Comparison of ENCODE assay signal across 19 mouse cellular contexts in the genomic region with DNA sequence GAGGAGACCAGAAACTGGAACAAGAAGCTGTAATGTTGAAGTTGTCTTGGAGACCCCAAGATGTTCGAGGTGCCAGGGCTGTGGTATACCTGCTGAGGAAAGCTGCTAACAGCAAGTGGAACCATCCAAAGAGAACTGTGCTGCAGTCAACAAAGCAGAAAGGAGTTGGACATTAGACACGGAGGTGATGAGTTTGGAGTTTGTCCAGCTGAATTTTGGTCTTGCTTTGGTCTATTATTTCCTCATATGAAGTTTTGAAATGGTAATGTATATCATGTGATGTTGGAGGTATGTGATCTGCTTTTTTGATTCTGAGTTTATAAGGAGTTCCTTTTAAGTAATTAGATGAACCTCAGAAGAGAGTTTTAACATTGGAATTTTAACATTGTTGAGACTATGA.
"Had no signal": no experiment of that assay in that cellular context is flagged by ENCODE, and none has a peak within 500 bp of the region (broad histone marks: within the 10 kb centered on the region; RNA-seq: fewer than 3 reads in every experiment).

No protein-coding gene starts in this region.

- H3K27ac ChIP-seq: midbrain, embryonic 10.5 days; midbrain, embryonic 12.5 days; neural tube, embryonic 13.5 days; neural tube, embryonic 15.5 days had no signal

- H3K4me3 ChIP-seq: midbrain, embryonic 10.5 days; midbrain, embryonic 12.5 days; myocyte; neural tube, embryonic 13.5 days; neural tube, embryonic 15.5 days had no signal

- H3K4me2 ChIP-seq: lung, embryonic 14.5 days; midbrain, embryonic 12.5 days; neural tube, embryonic 13.5 days; neural tube, embryonic 15.5 days had no signal

- H3K4me1 ChIP-seq: midbrain, embryonic 10.5 days; midbrain, embryonic 12.5 days; neural tube, embryonic 13.5 days; neural tube, embryonic 15.5 days had no signal

- ATAC-seq: midbrain, embryonic 16.5 days had no signal

- H3K9ac ChIP-seq: lung, embryonic 14.5 days; midbrain, embryonic 12.5 days; neural tube, embryonic 13.5 days; neural tube, embryonic 15.5 days had no signal

- DNase-seq: lung, adult 18-20 months; lung, embryonic 14.5 days; lung, postnatal 10 days; lung, postnatal 4 days; midbrain, embryonic 14.5 days; retina, postnatal 1 day; right cerebral cortex, adult 18-20 months; right cerebral cortex, postnatal 25 days; right cerebral cortex, postnatal 4 days; spleen, adult 18-20 months; thymus, adult 18-20 months; thymus, postnatal 14 days; thymus, postnatal 36 days had no signal

- H3K36me3 ChIP-seq: midbrain, embryonic 10.5 days; midbrain, embryonic 12.5 days; neural tube, embryonic 13.5 days; neural tube, embryonic 15.5 days had no signal

- H3K27me3 ChIP-seq: midbrain, embryonic 12.5 days; neural tube, embryonic 13.5 days; neural tube, embryonic 15.5 days had no signal

- H3K9me3 ChIP-seq: midbrain, embryonic 10.5 days; midbrain, embryonic 12.5 days; neural tube, embryonic 13.5 days; neural tube, embryonic 15.5 days had no signal
